Mouse (Mus musculus) hindbrain, embryonic 15.5 days (tissue): ENCODE measurements around the gene Mrps34. TPM values are rescaled to one million over a fixed set of nuclear protein-coding genes. Genes with fewer than 3 reads are reported as not detected.

Experiments used
- ATAC-seq: fragments of 200-750 bp; cut with Nextera tagmentation; 2 replicates; pipeline ENCODE4 v1.8.0; 2017; ENCODE audit warnings: low read depth, moderate number of reproducible peaks, moderate TSS enrichment; ENCODE audit not compliant: low FRiP score
- H3K27ac ChIP-seq: fragments of 300-500 bp; sonication (generic); replicated peaks from 2 replicates; pipeline ENCODE4 v1.5.1; 2015; ENCODE audit warnings: mild to moderate bottlenecking, inconsistent platforms
- H3K27me3 ChIP-seq: fragments of 300-500 bp; sonication (generic); 2 replicates; pipeline ENCODE4 v1.6.1; 2015; ENCODE audit warnings: control low read depth, inconsistent platforms
- H3K36me3 ChIP-seq: fragments of 300-500 bp; sonication (generic); 2 replicates; pipeline ENCODE4 v1.6.1; 2015; ENCODE audit warnings: control low read depth, inconsistent platforms
- H3K4me1 ChIP-seq: fragments of 300-500 bp; sonication (generic); replicated peaks from 2 replicates; pipeline ENCODE4 v1.6.1; 2015; ENCODE audit warnings: control low read depth, inconsistent platforms
- H3K4me2 ChIP-seq: fragments of 300-500 bp; sonication (generic); 2 replicates; pipeline ENCODE4 v1.6.1; 2015; ENCODE audit warnings: moderate library complexity, mild to moderate bottlenecking, inconsistent platforms
- H3K4me3 ChIP-seq: fragments of 300-500 bp; sonication (generic); 2 replicates; pipeline ENCODE4 v1.5.1; 2015; ENCODE audit warnings: mild to moderate bottlenecking, inconsistent platforms
- H3K9ac ChIP-seq: fragments of 300-500 bp; sonication (generic); 2 replicates; pipeline ENCODE4 v1.6.1; 2015; ENCODE audit warnings: inconsistent platforms
- H3K9me3 ChIP-seq: fragments of 300-500 bp; sonication (generic); 2 replicates; pipeline ENCODE4 v1.6.1; 2016; ENCODE audit warnings: control low read depth, inconsistent platforms
- WGBS: fragments of 180-500 bp; shearing (Covaris S2); methylation state at CpG from one replicate; pipeline ENCODE4 v1.1.7; 2015; 5-methylcytosine and 5-hydroxymethylcytosine counted together
- polyA plus RNA-seq: library from polyadenylated mRNA; unstranded; fragments of >200 nt; fragmentation: Nextera tagmentation; extraction: Ambion mirVana; gene quantifications from 2 replicates; pipeline ENCODE4 v1.2.1, GENCODE M21; 2015

Gene Mrps34
- polyA plus RNA-seq, 1 experiment from 2014 or later = 80.1 TPM

DNA sequence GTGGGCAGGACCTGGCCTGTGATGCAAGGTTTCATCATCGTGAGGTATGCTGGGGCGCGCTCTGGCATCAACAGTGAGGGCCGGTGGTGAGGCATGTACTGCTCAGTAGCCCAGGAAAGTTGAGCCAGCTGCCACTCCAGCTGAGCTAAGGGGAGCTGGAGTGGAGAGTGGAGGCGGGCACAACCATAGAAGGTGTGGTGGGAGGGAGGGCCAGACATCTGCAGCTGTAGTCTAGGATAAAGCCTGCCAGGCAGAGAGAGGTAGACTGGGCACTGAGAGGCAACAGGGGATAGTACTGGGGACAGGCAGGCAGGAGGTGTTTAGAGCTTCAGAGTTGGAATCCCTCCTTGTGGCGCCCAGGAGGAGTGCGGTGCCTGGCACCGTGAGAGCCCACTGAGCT lies 34.8 kb upstream of the Mrps34 start:
- no peaks in the 10 kb centered on the region for H3K9me3 ChIP-seq
- 95% methylated on average over 8 of the region's 8 CpGs for WGBS
- peaks cover 36% of the 10 kb centered on the region for H3K36me3 ChIP-seq
- H3K4me3 ChIP-seq = no peak overlapping the region
- ATAC-seq = no peak
- no peaks in the 10 kb centered on the region for H3K27me3 ChIP-seq
- no peaks in the 10 kb centered on the region for H3K4me1 ChIP-seq
- no peak overlapping the region for H3K4me2 ChIP-seq
- H3K27ac ChIP-seq = no peak overlapping the region
- H3K9ac ChIP-seq = no peak overlapping the region

DNA sequence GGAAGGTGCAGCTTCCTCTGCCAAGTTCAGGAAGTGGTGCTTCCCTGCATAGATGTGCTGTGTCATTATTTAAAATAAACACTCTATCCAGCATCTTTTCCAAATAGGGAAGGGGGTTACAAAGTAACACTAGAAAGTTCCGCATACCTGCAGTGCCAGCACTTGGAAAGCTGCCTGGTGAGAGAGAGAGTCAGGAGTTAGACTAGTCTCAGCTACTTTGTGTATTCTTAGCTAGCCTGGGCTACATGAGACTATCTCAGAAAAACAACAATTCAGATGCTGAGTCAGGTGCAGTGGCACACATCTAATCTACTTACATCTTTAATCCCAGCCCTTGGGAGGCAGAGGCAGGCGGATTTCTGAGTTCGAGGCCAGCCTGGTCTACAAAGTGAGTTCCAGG lies 33.1 kb upstream of the Mrps34 start:
- Histone ChIP-seq H3K9me3 (no peaks in the 10 kb centered on the region), H3K4me2 (no peak overlapping the region), H3K36me3 (peaks cover 34% of the 10 kb centered on the region), H3K4me1 (no peaks in the 10 kb centered on the region), H3K27ac (no peak overlapping the region), H3K4me3 (no peak overlapping the region), H3K9ac (no peak overlapping the region), H3K27me3 (no peaks in the 10 kb centered on the region)
- no peak for ATAC-seq
- 95% methylated on average over 3 of the region's 3 CpGs for WGBS

DNA sequence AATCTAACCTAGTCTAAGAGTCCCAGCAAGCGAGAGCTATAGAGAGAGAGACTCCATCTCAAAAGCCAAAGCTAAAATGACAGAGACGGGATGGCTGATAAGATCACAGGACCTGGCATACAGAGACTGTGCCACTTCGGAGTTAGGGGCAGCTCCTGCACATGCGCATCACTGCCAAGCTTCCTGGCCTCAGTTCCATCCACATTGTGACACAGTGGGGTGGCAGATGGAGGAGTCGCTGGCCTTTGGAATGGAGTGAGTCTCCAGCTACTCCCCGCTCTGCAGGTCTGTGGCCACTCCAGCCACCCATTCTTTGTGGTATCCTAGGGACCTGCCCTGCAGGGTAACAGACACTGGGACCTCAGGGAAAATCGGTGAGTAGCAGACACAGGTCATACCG lies 29.1 kb upstream of the Mrps34 start, which contains the start of gene Igfals:
Gene Igfals, plus strand, starts transcription at position 222 of the 400 bp plus-strand sequence.
- Histone ChIP-seq H3K9ac (no peak within 1 kb of the TSS), H3K36me3 (peaks cover 34% of the 10 kb centered on the region)

DNA sequence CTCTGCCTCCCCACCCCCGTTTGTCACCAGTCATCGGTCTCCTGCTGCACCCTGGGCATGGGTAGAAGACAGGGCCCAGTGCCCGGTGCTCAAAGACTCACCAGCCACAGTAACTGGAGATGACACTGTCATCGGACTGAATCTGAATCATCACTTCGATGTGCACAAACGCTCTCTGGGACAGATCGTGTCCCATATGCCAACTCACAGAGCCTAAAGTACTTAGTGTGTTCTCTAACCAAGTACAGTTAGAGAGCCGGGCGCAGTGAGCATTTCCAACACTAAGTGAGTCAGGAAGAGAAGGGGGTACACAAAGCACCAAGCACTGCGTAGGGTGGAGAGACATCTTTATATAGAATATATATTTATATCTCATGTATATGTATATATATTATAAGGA lies 27.0 kb upstream of the Mrps34 start:
- H3K4me3 ChIP-seq = no peak overlapping the region
- no peak overlapping the region for H3K27ac ChIP-seq
- H3K27me3 ChIP-seq = no peaks in the 10 kb centered on the region
- H3K9ac ChIP-seq = no peak overlapping the region
- H3K4me2 ChIP-seq = no peak overlapping the region
- WGBS = 96% methylated on average over 10 of the region's 10 CpGs
- ATAC-seq = no peak
- no peaks in the 10 kb centered on the region for H3K9me3 ChIP-seq
- no peaks in the 10 kb centered on the region for H3K4me1 ChIP-seq
- H3K36me3 ChIP-seq = peaks cover 18% of the 10 kb centered on the region

More for the DNA sequence above, 29.1 kb upstream of the Mrps34 start, which contains the start of gene Igfals:
- Histone ChIP-seq H3K4me3 (no peak within 1 kb of the TSS), H3K4me2 (no peak within 1 kb of the TSS), H3K4me1 (no peaks in the 10 kb centered on the region), H3K27ac (no peak within 1 kb of the TSS), H3K9me3 (no peaks in the 10 kb centered on the region), H3K27me3 (no peaks in the 10 kb centered on the region)
- WGBS = 91% methylated on average over 8 of the region's 8 CpGs
- no peak for ATAC-seq

DNA sequence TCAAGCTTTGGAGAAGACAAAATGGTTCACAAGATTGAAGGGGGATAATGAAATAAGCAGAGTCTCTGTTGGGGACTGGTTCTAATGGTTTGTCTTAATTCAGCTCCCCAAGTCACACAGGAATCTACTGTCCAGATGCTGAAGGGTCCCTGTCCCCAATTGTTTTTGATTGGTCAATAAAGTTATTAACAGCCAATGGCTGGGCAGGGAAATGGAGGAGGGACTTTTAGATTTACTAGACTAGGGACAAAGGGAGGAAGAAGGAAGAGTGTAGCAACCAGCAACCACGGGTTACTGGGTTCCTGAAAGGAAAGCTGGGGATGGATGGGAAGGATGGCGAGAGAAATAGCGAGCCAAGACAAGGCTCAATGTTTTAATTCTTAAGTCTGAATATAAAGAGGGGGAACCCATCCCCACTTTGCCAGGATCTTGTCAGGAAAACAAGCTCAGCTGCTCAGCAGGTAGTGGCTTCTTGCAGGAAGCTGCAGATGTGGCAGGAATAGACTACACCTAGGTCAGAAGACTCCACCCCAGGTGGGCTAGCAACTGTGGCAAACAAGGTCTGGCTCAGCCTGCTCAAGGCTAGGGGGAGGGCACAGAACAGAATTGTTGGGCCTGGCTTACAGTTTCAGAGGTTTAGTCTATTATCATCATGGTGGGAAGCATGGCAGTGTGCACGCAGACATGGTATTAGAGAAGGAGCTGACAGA lies 21.1 kb upstream of the Mrps34 start:
- Histone ChIP-seq H3K4me3 (no peak overlapping the region), H3K27ac (no peak overlapping the region), H3K36me3 (no peaks in the 10 kb centered on the region), H3K4me1 (no peaks in the 10 kb centered on the region), H3K9me3 (no peaks in the 10 kb centered on the region), H3K9ac (no peak overlapping the region), H3K4me2 (no peak overlapping the region), H3K27me3 (no peaks in the 10 kb centered on the region)
- ATAC-seq = no peak
- 56% methylated on average over 4 of the region's 4 CpGs for whole genome bisulfite sequencing

DNA sequence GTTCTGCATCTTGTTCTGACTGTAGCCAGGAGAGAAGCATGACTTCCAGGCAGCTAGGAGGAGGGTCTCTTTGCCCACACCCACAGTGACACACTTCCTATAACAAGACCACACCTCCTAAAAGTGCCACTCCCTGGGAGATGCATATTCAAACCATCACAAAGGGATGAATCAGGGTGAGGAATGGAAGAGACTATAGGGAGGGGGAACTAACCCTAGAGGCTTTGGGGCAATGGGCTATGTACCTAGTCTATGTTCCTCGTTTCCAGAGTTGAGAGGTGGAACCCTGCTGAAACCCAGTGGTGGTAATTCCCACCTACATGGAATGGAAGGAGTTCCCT lies 20.5 kb upstream of the Mrps34 start:
- WGBS = 53% methylated on average over 1 of the region's 1 CpGs
- H3K9ac ChIP-seq = no peak overlapping the region
- no peak for ATAC-seq
- no peaks in the 10 kb centered on the region for H3K36me3 ChIP-seq
- no peaks in the 10 kb centered on the region for H3K9me3 ChIP-seq
- no peaks in the 10 kb centered on the region for H3K27me3 ChIP-seq
- H3K4me3 ChIP-seq = no peak overlapping the region
- H3K4me2 ChIP-seq = no peak overlapping the region
- H3K27ac ChIP-seq = no peak overlapping the region
- no peaks in the 10 kb centered on the region for H3K4me1 ChIP-seq

GRCm38 (mm10) chr17:24874989-24875388 lies 19.9 kb upstream of the Mrps34 start:
- 81% methylated on average over 8 of the region's 8 CpGs for WGBS
- H3K9ac ChIP-seq = no peak overlapping the region
- no peaks in the 10 kb centered on the region for H3K9me3 ChIP-seq
- H3K27ac ChIP-seq = no peak overlapping the region
- no peak overlapping the region for H3K4me3 ChIP-seq
- H3K36me3 ChIP-seq = no peaks in the 10 kb centered on the region
- H3K27me3 ChIP-seq = no peaks in the 10 kb centered on the region
- ATAC-seq = no peak
- no peaks in the 10 kb centered on the region for H3K4me1 ChIP-seq
- H3K4me2 ChIP-seq = no peak overlapping the region

- Histone ChIP-seq H3K36me3 (no peaks in the 10 kb centered on the region; the same call in 1 of the 2 replicates), H3K27ac (no peak overlapping the region), H3K4me2 (no peak overlapping the region), H3K27me3 (no peaks in the 10 kb centered on the region), H3K4me1 (no peaks in the 10 kb centered on the region), H3K9me3 (no peaks in the 10 kb centered on the region), H3K9ac (no peak overlapping the region), H3K4me3 (no peak overlapping the region)
- WGBS = 66% methylated on average over 10 of the region's 10 CpGs
- ATAC-seq = no peak
These were observed 17.4 kb upstream of the Mrps34 start for GRCm38 (mm10) chr17:24877336-24878116.

- Histone ChIP-seq H3K27me3 (no peaks in the 10 kb centered on the region), H3K9ac (no peak overlapping the region), H3K9me3 (no peaks in the 10 kb centered on the region), H3K4me3 (no peak overlapping the region), H3K4me2 (no peak overlapping the region), H3K36me3 (peaks cover 5% of the 10 kb centered on the region), H3K4me1 (no peaks in the 10 kb centered on the region), H3K27ac (no peak overlapping the region)
- no peak for ATAC-seq
- 45% methylated on average over 5 of the region's 5 CpGs for WGBS
These were observed 16.9 kb upstream of the Mrps34 start for GRCm38 (mm10) chr17:24878117-24878397.

GRCm38 (mm10) chr17:24878531-24878930 lies 16.4 kb upstream of the Mrps34 start:
- H3K9ac ChIP-seq = no peak overlapping the region
- no peaks in the 10 kb centered on the region for H3K4me1 ChIP-seq
- no peak overlapping the region for H3K27ac ChIP-seq
- H3K4me3 ChIP-seq = no peak overlapping the region
- ATAC-seq = no peak
- peaks cover 8% of the 10 kb centered on the region for H3K36me3 ChIP-seq
- WGBS = 74% methylated on average over 8 of the region's 8 CpGs
- no peak overlapping the region for H3K4me2 ChIP-seq
- no peaks in the 10 kb centered on the region for H3K9me3 ChIP-seq
- no peaks in the 10 kb centered on the region for H3K27me3 ChIP-seq

DNA sequence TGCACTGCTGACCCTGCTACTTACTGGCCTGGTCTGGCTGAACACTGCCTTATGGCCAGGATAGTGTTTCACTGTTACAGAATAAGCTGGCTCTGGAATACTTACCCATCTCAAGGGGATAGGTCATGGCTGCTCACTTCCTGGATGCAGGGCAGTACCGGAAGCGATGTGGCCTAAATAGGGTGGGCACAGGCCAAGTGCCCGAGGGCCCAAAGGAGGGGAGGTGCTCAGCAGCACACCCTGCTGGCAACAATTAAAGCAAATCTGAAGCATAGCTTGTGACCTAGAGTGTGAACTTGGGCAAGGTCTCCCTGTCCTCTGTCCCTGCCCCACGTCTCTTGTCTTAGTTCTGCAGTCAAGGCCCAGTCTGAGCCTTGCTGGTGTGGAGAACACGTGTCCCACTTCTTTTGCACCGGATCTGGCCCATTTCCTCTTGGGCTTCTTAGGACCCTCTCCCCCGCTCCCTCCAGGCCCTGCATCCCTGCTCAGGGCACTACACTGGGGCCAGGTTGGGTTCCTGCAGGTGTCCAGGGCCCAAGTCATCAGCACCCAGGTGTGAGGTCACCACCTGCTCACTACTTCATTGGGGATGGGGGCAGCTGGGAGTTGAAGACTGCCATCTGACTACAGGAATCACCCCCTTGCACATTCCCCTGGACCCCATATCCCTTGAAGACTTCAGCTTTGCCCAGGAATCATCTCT lies 13.0 kb upstream of the Mrps34 start:
- H3K4me3 ChIP-seq = no peak overlapping the region
- peaks cover 8% of the 10 kb centered on the region for H3K4me1 ChIP-seq
- 55% methylated on average over 7 of the region's 7 CpGs for WGBS
- no peaks in the 10 kb centered on the region for H3K27me3 ChIP-seq
- peaks cover 13% of the 10 kb centered on the region for H3K36me3 ChIP-seq
- no peak overlapping the region for H3K9ac ChIP-seq
- ATAC-seq = no peak
- H3K4me2 ChIP-seq = no peak overlapping the region
- H3K27ac ChIP-seq = no peak overlapping the region
- no peaks in the 10 kb centered on the region for H3K9me3 ChIP-seq

DNA sequence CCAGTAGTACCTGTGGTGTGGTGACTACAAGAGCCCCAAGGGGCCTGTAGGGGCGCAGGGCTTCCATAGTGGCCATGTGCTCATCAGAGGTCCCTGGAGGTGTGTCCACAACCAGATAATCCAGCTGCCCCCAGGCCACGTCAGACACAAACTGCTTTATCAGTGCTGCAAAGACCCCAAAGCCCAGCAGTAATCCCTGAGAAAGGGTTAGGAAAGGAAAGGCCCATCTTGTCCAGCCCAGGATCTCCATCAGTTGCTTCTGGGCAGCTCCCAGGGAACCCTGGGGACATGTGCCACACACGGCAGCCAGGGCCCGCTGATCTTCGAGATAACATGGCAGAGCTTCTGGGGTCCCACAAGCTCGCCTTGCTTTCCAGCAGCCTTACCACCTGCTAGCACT lies 10.5 kb upstream of the Mrps34 start:
- Histone ChIP-seq H3K9me3 (no peaks in the 10 kb centered on the region), H3K4me3 (no peak overlapping the region), H3K4me1 (peaks cover 28% of the 10 kb centered on the region), H3K27ac (no peak overlapping the region), H3K27me3 (no peaks in the 10 kb centered on the region), H3K36me3 (peaks cover 13% of the 10 kb centered on the region), H3K9ac (no peak overlapping the region), H3K4me2 (no peak overlapping the region)
- WGBS = 86% methylated on average over 6 of the region's 6 CpGs
- ATAC-seq = no peak
